Mouse (Mus musculus) kidney, adult 2 months (tissue): ENCODE results near the gene Bicdl2.

ENCODE experiments used
- CTCF ChIP-seq: fragments of 200-500 bp; conservative IDR thresholded peaks from 2 replicates; pipeline ENCODE4 v1.5.1; 2011; ENCODE audit warnings: low read depth, mild to moderate bottlenecking, control low read depth, low read length, moderate library complexity, mixed read lengths; ENCODE audit not compliant: insufficient read depth, insufficient read length
- POLR2A ChIP-seq: fragments of 200-500 bp; IDR thresholded peaks from one replicate; pipeline ENCODE4 v1.6.1; 2011; ENCODE audit warnings: low read depth, low read length, control low read depth

GRCm38 (mm10) chr17:23704741-23705140 is 44.4 kb downstream of the Bicdl2 start:
- no peak for TF ChIP-seq CTCF
- TF ChIP-seq POLR2A, result no peak
